Mouse (Mus musculus): ENCODE results near the gene Cdh8. TPM values are rescaled to one million over a fixed set of nuclear protein-coding genes. Genes with fewer than 3 reads are reported as not detected.
"Not testable (repeated sequence)": the region's sequence is repeated elsewhere in the genome, so short reads cannot be mapped to it uniquely, and the experiment has no call there.

The Cdh8 gene
- total RNA-seq, 2 experiments from 2014 or later = not detected

- no peak for DNase-seq
Measured at GRCm38 (mm10) chr8:99280375-99280774, 135.9 kb downstream of the Cdh8 start.

GRCm38 (mm10) chr8:99267133-99267532 is 149.1 kb downstream of the Cdh8 start:
- no peak for DNase-seq

GRCm38 (mm10) chr8:99234372-99234771 is 181.9 kb downstream of the Cdh8 start:
- no peak for DNase-seq

- no peak for DNase-seq
Measured at GRCm38 (mm10) chr8:99223697-99224096, 192.6 kb downstream of the Cdh8 start.

- DNase-seq = no peak
Measured at GRCm38 (mm10) chr8:99205194-99205593, 211.1 kb downstream of the Cdh8 start.

GRCm38 (mm10) chr8:99190643-99191042 is 225.6 kb downstream of the Cdh8 start:
- DNase-seq = no peak

GRCm38 (mm10) chr8:99186879-99187278 is 229.4 kb downstream of the Cdh8 start:
- DNase-seq = no peak

- DNase-seq = no peak
Measured at GRCm38 (mm10) chr8:99184186-99184585, 232.1 kb downstream of the Cdh8 start.

GRCm38 (mm10) chr8:99166966-99167365 is 249.3 kb downstream of the Cdh8 start:
- no peak for DNase-seq

GRCm38 (mm10) chr8:99161633-99162032 is 254.6 kb downstream of the Cdh8 start:
- no peak for DNase-seq

GRCm38 (mm10) chr8:99145436-99145835 is 270.8 kb downstream of the Cdh8 start:
- no peak for DNase-seq

- DNase-seq = not testable (repeated sequence)
Measured at GRCm38 (mm10) chr8:99144761-99145160, 271.5 kb downstream of the Cdh8 start.

- no peak for DNase-seq
Measured at GRCm38 (mm10) chr8:99098453-99098852, 317.8 kb downstream of the Cdh8 start.

- DNase-seq = no peak
Measured at GRCm38 (mm10) chr8:99051344-99051743, 364.9 kb downstream of the Cdh8 start.

- DNase-seq = no peak
Measured at GRCm38 (mm10) chr8:99048664-99049363, 367.5 kb downstream of the Cdh8 start.

- no peak for DNase-seq
Measured at GRCm38 (mm10) chr8:99040423-99040822, 375.8 kb downstream of the Cdh8 start.

GRCm38 (mm10) chr8:99031060-99031459 is 385.2 kb downstream of the Cdh8 start:
- no peak for DNase-seq

All from adrenal gland, postnatal 36 days (tissue).